Mouse (Mus musculus): ENCODE data around the gene Gjb4.

Gjb4 gene

DNA sequence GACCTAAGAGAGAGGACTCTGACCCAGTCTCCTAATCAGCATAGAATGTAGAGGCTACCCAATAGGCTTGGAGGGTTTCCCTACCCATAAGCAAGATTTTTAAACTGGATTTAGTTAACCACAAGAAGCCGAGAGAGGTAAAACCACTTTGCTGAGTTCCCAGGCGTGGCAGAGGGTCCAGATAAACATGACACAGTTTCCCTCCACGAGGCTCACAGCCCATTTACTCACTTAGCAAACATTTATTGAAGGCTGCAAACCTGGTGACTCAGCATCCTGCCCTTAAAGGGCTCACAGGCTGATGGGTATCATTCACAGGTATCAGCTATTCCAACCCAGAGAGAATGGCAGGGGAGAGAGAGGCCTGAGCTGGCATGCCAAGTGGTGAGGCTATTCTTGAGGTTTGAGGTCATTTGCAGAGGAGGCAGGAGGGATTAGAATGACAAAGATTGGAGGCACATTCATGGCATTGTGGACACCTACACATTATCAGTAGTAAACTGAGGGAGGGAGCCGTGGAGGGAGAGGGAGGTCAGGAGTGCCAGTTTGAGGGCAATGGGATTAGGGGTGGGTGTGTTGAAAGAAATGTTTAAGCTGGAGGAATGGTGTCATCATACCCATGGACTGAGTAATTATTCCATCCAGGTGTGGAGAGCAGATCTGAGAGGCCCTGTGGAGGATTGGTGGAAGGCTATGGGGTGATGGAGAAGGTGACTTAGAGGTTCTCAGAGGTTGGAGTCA, 4.2 kb downstream of the Gjb4 start:
- in situ Hi-C loops (cut with MseI, MboI), result no loop called here

DNA sequence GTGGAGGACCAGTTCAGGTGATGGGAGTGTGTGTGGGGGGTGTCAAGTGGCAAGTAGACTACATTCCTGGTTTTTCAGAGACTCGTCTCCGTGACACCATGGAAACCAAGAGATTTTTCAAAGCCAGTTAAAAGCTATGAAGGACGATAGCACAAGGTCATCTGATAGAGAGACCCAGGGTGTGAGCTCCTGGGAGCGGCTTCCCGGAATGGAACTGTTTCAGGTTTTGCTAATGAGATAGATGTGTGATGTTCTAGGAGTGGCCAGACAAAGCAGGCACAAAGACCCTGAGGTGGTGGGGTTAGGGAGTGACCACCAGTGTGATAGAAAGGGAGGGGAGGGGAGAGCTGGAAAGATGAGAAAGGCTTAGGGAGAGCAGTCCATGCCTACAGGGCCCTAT, 8.9 kb downstream of the Gjb4 start:
- in situ Hi-C loops (cut with MseI, MboI), result no loop called here

DNA sequence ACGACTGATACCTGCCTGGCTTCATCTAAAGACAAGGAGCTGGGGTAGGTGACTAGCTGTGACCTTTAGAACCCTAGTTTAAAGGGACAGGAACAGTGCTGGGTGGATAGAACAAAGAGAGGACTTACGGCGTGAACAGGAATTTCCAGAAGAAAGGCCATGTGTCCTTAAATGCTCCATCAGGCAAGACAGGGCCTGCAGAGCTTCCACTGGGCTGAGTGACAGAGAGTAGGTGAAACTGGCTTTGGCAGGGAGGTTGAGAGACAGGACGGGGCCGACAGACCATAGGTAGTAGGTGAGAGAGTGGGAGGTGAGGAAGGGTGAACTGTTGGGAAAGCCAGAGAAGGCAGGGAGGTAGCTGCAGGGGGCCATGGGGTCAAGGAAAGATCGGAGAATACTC, 12.5 kb downstream of the Gjb4 start:
- in situ Hi-C loops (cut with MseI, MboI), result no loop called here

DNA sequence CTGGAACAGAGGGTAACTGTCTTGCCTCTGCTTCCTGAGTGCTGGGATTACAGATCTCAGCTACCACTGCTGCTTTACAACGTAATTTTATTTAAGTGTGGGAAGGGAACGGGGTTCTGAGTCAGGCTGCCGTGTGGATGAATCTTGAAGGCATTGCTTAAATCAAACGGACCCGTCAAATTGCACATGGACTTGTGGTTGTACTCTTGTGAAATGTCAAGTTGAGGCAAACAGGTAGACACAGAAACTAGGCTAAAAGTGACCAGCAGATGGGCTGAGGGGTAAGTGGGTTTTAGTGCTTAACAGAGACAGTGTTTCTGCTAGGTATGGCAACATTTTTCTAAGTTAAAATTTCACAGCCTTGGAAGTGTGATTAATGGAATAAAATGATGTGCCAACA, 16.2 kb downstream of the Gjb4 start:
- in situ Hi-C loops (cut with MseI, MboI), result no loop called here

DNA sequence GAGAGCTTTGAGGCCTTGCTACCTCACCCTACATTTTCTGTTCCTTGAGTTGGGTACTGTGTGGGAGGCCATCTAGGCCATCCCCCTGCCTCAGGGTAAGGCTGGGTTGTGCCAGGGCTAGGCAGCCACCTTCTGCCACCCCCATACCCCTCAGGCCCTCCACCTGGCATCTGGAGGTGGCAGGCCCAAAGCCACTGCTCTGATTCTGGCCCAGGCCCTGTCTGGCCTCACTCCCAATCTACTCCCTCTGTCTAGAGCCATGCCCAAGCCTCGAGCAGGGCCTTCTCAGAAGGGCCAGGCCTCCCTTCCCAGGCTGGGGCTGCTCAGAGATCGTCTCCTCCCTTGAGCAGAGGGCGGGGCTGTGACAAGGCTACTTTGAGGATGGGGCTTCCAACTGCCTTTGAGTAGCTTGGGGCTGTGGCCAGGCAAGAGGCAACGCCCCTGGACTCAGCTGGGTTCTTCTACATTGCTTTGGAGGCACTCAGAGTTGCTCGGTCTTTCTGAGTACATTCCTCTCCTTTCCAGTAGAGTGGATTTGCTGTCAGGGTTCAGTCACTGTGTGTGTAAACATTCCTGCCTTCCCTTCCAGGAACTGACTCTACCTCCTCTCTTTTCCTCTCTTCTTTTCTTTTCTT, 18.9 kb downstream of the Gjb4 start:
- in situ Hi-C loops (cut with MseI, MboI), result loop anchor here in 1 of 2 experiments (5.0 kb wide), 1 partner anchor 32 kb away; no protein-coding TSS in a partner anchor

DNA sequence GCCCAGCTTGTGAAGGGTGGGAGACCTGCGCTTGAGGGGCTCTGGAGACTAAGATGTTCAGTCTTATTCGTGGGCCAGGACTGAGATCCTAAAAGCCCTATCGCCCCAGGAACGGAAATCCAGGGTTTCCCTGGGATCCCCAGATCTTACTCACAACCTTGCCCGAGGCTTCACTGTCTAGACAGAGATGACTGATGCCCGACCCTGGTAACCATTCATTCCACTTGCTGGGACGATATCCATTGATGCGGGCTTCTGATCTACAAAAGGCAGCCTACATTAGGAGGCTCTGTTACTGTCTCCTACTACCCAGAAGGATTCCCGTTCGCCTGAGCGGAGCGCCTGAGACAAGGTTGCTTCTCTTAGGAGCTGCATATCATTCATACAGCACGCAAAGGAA, 22.7 kb downstream of the Gjb4 start:
- in situ Hi-C loops (cut with MseI, MboI), result loop anchor here in 1 of 2 experiments (5.0 kb wide), 1 partner anchor 36 kb away; no protein-coding TSS in a partner anchor

DNA sequence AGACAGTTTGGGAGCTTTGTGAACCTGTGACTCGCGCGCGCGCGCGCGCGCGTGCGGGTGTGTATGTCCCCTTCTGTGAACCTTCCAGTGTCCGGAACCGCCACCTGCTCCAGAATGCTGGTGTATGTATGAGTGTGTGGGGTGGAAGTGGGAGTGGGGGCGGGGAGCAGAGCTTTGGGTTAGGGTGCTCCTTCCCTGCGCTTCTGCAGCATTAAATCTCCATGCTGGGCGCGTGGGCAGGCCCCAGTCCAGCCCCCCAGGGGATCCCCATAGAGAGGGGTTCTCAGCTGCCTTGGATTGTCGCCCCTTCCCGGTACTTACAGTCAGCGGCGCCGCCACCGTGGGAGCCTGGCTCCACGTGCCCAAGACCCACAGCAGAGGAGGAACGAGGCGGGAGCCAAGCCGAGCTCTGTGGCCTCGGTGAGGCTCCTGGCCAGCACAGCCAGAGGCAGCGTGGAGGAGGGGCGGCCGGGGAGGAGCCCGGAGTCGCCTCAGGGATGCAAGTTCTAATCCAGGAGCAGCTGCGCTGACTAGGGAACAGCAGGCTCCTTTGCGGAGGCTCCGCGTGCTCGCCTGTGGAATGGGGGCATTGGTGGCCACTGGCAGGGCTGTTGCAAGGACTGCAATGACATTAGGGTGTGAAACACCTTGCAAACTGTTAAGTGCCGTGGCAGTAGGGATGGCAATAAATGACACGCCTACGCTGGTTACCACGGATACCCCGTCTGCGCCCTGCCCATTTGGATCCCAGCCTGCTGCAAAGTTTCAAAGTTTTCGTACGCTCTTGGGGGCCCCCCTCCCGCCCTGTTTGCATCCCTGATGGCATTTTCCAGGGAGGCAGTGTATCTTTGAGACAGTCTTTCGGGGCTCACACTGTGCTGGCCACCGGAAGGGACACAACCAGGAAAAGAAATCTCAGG, 23.4 kb downstream of the Gjb4 start, which contains the start of gene Gjb3:
TSS of gene Gjb3 (minus strand) at position 664 of the 920 bp plus-strand sequence.
- in situ Hi-C loops (cut with MseI, MboI), result loop anchor here in 1 of 2 experiments (5.0 kb wide), 1 partner anchor 37 kb away; no protein-coding TSS in a partner anchor

DNA sequence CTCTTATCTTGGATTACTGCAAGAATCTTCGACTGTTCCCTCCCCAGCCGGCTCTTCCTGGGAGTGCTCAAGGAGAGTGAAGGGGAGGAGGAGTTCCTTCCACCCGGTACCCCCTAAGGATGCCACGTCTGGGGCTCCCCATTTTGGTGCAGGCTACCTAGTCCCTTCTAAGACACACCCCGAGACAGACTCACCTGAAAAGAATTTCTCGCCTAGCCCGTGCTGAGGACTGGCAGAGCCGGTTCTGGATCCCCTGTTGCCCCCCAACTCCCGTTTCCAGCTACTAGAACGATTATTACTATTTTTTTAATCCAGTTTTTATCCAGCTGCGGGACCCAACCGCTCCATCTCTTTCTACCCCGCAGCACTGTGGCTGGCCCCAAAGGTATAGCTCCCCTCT, 24.1 kb downstream of the Gjb4 start:
- in situ Hi-C loops (cut with MseI, MboI), result loop anchor here (5.0 kb wide), 1 partner anchor 38 kb away; no protein-coding TSS in a partner anchor

DNA sequence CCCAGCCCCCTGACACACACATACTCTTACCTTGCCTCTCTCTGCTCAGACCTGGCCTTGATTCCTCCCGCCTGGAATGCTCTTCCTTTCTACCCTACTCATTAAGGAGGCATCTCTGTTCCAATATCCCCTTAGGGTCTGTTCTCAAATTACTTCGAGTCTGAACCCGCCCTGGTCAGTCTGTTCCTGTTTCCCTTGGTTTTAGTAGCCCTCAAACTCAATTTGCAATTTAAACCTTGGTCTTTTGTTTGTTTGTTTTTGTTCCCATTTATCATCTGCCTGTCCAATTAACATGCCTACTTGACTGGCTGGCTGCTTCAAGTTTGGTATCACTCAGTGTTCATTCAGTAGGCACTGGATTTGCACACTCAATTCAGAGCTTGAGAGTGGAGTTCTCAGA, 24.8 kb downstream of the Gjb4 start:
- in situ Hi-C loops (cut with MseI, MboI), result loop anchor here in 1 of 2 experiments (5.0 kb wide), 1 partner anchor 38 kb away; no protein-coding TSS in a partner anchor

DNA sequence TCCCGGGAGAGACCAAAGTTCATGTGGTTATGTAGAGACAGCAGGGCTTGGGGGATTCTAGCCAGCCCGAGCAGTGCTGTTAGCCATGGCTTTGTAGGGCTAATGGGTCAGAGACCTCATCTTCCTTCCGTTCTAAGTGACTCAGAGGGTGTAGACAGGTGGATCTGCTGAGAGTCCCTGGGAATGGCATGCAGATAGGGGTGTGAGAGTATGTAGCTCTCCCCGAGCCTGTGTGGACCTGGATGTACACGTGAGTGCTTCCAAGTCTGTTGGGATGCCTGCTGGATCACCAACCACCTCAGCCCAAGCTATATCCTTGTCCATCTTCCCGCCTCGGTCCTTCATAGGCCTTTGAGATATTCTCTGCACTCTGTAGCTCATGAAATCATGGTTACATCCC, 25.5 kb downstream of the Gjb4 start:
- in situ Hi-C loops (cut with MseI, MboI), result loop anchor here in 1 of 2 experiments (5.0 kb wide), 1 partner anchor 39 kb away; no protein-coding TSS in a partner anchor

DNA sequence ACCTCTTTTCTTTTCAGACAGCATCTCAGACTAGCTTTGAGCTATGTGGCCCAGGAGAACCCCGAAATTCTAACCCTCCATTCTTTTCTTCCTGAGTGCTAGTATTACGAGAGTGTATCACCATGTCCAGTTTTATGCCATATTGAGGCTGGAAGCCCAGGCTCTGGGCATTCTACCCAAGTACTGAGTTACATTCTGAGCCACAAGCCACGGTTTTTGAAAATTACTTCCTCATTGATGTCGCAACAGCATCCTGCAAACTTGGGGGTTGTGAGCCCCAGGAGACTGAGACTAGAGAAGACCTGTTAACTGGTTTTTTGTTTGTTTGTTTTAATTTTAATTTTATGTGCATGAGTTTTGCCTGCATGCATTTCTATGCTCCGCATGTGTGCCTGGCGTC, 26.1 kb downstream of the Gjb4 start:
- in situ Hi-C loops (cut with MseI, MboI), result loop anchor here in 1 of 2 experiments (5.0 kb wide), 1 partner anchor 40 kb away; no protein-coding TSS in a partner anchor

DNA sequence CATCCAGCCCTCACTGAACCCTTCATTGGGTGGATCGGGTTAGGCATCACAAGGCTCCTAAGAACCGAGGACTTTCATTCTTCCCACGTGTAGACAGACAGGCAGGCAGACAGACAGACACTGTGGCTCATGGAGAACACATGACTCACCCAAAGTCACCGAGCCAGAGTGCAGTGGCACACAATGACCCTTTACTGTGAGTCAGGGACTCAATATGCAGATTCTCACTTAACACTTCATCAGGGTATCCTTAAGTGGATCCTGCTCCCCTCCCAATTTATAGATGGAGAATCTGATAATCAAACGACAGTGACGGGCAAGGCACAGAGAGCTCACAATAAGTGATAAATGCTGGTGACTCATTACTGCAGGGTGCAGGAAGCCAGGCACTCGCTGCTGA, 26.6 kb downstream of the Gjb4 start:
- in situ Hi-C loops (cut with MseI, MboI), result loop anchor here in 1 of 2 experiments (5.0 kb wide), 1 partner anchor 40 kb away; no protein-coding TSS in a partner anchor

DNA sequence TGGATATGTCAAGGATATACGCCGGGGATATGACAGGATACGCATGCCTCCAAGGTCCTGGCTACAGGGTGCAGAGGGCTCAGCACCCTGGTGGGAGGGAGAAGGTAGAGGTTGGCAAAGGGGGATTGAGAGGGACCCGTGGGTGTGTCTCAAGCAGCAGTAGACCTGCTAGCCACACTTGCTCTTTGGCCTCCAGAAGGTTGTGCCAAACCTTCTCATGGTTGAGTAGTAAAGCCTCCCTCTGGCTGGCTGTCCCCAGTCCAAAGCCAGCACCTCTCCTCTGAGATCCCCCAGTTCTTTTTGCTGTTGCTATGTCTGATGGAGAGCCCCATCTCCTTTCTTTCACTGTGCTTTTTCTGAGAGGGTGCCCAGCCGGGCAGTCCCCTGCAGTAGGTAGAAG, 28.6 kb downstream of the Gjb4 start:
- in situ Hi-C loops (cut with MseI, MboI), result loop anchor here in 1 of 2 experiments (5.0 kb wide), 1 partner anchor 42 kb away; no protein-coding TSS in a partner anchor

DNA sequence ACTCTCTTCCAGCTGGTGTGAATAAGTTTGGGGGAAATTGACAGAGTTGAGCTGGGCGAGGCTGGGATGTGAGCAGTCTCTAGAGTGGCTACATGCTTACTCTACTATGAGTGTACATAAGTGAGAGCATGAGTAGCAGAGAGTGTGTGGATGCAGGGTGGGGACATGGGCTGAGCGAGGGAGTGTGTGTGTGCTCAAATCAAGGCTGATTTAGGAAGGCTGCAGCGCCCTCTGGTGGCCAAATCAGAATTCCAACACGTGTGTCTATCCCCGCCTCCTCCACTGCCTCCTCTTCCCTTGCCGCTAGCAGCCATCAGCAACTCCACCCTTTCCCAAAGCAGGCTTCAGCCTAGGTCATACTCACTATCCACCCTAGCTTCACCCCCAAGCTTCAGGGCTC, 29.1 kb downstream of the Gjb4 start:
- in situ Hi-C loops (cut with MseI, MboI), result loop anchor here in 1 of 2 experiments (5.0 kb wide), 1 partner anchor 43 kb away; no protein-coding TSS in a partner anchor

DNA sequence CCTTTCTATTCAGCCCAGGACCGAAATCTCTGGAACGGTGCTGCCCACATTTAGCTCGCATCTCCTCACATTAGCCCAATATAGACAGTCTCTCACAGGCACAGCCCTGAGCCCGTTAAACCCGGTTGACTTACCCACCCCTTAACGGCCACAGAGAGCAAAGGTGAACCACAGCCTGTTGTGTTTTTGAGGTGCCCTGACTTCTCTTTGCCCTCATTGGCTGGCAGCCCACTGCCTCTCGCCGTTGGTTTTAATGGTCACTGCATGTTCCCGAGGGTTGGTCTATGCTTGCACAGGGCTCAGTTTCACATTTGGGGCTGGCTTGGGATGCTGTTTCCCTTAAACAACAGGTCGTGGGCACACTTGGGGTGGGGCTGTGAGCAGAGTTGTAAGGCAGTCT, 29.6 kb downstream of the Gjb4 start:
- in situ Hi-C loops (cut with MseI, MboI), result no loop called here

DNA sequence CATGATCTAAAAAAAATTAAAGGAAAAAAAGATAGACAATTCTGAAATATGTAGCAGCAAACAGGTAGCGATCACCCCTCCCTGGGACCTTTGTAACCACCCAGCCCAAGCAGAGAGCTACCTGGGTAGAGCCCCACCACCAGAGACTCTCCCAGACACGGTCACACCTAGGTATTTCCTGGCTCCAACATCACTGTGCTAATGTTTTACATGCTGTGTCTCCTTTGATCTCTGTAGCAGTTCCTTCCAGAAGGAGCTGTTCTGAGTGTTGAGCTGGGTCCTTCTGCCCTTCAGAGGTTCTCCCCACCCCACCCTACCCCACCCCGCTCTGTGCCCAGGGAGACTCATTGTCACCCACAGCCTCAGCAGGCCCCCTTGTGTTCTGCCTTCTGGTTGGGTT, 30.2 kb downstream of the Gjb4 start:
- in situ Hi-C loops (cut with MseI, MboI), result no loop called here

DNA sequence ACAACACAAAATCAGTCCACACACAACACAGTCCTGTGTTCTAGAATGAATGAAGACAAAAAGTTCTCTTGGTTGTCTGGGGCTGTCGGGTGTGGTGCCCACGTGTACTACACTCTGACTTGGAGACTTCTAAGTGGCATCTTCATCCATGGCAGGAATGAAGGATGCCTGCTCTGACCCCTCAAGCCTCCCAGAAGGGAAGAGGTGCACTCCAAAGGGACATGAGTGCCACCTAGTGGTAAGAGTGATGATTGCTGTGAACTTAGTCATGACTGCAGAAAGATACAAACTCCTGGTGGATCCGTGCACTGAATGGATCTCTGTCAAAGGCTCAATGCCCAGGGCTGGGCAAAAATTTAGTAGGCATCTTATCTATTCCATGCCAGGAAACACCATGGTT, 34.3 kb downstream of the Gjb4 start:
- in situ Hi-C loops (cut with MseI, MboI), result loop anchor here (5.0 kb wide), 1 partner anchor 67 kb away; no protein-coding TSS in a partner anchor

DNA sequence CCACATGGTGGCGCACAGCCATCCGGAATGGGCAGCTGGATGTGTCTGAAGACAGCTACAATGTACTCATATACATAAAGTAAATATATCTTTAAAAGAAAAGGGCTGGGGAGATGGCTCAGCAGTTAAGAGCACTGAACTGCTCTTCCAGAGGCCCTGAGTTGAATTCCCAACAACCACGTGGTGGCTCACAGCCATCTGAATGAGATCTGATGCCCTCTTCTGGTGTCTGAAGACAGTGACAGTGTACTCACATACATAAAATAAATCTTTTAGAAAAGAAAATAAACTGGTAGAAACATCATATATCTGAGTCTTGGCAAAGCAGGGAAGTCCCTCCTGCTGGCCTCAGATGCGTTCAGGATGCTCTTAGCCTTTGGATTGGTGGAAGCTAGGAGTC, 36.7 kb downstream of the Gjb4 start:
- in situ Hi-C loops (cut with MseI, MboI), result loop anchor here (5.0 kb wide), 1 partner anchor 65 kb away; no protein-coding TSS in a partner anchor

DNA sequence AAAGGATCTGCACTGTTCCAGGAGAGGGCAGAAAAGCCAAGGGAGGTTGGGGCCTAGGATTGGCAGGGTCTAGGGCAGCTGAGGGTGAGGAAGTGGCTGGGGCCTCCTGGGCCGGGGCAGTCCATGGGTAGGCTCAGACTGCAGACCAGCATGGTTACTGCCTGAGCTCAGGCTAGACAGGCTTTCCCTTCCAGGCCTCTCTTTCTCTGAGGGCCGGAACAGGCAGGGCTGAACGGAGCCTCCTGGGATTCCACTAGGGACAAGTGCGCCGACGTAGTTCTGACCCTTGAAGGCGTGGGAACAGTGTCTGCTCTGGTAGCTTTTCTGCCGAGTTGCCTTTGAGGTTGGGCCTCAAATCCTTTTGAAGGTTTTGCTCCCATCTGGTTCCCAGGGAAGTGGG, 38.1 kb downstream of the Gjb4 start:
- in situ Hi-C loops (cut with MseI, MboI), result loop anchor here (5.0 kb wide), 1 partner anchor 63 kb away; no protein-coding TSS in a partner anchor

DNA sequence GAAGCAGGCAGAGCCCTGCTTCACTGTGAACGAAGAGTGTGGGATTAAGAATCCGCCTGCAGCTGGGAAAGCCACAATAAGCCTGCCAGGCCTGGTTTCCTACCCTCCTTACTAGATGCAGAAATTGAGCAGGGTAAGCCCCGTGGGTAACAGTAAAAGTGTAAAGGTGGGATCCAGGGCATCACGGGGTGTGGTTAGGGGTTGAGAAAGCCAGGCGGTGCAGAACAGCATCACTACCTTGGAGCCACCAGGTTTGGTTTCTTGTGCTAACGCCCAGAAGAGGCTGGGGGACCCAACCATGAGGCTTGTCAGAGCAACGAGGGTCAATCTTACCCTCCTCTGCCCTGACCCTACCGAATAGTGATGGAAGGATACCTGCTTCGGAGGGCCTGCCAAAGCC, 39.3 kb downstream of the Gjb4 start:
- in situ Hi-C loops (cut with MseI, MboI), result no loop called here

DNA sequence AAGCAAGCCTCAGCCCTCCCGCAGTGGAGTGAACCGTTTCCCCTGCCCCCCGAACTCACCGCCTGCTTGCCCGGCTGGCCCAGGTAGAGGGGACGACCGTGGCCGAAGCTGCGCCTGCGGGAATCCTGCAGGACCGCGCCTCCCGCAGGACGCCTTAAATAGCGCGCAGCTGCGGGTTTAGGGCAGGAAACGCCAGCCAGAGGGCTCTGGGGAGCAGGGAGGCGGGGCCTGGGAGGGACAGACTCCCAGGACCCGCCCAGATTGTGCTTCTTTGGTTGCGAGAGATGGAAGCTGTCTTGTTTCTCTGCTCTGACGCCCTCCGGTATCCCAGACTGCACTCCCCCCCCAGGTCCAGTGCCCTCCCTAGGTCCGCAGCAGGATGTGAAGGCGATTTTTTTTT, 40.0 kb downstream of the Gjb4 start, which contains the start of gene Gja4:
TSS of gene Gja4 (minus strand) at position 179 of the 400 bp plus-strand sequence.
- in situ Hi-C loops (cut with MseI, MboI), result no loop called here

All from mouse trophoblast stem cell (cell line).